ENCODE assay signal across 8 mouse cellular contexts in the genomic region with DNA sequence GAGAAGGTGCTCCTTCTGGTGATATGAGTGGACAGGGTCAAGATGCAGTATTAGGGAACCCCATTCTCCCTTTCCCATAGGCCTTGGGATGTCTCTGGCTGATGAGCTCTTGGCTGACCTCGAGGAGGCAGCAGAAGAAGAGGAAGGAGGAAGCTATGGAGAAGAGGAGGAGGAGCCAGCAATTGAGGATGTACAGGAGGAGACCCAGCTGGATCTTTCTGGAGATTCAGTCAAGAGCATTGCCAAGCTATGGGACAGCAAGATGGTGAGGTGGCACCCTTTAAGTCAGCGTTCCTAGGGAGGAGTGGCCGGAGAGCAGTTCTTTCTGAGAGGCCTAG. TPM values are rescaled to one million over a fixed set of nuclear protein-coding genes. Genes with fewer than 3 reads are reported as not detected.
DNase-seq lines count a peak whose midpoint lies in the region; ATAC-seq and TF ChIP-seq lines count a peak whose summit lies in the region.

No protein-coding gene starts in this region.

- peak overlapping the region; percentile 87 for H3K4me2 ChIP-seq in heart, embryonic 16.5 days (ENCODE audit: low read depth, low read length)
- H3K4me2 ChIP-seq in hindbrain, embryonic 12.5 days (replicated peaks): peak overlapping the region; percentile 99
- peak overlapping the region; percentile 74 for H3K4me2 ChIP-seq in midbrain, embryonic 11.5 days

- no peak; the same call in 1 of the 2 replicates for TF ChIP-seq CTCF in bone marrow, adult 2 months (IDR thresholded peaks at IDR 0.05; ENCODE audit: control insufficient read depth, insufficient read depth, low read length)

- 48% methylated on average over 3 of the region's 3 CpGs for WGBS in heart, embryonic 16.5 days
- 53% methylated on average over 3 of the region's 3 CpGs for WGBS in bone marrow, adult 2 months
- 60% methylated on average over 3 of the region's 3 CpGs for WGBS in hindbrain, embryonic 12.5 days
- 66% methylated on average over 3 of the region's 3 CpGs for WGBS in midbrain, embryonic 11.5 days

- ATAC-seq in heart, embryonic 16.5 days (replicated peaks; ENCODE audit: extremely low read depth, insufficient read depth, low FRiP score): no peak
- peak; percentile 29 for ATAC-seq in hindbrain, embryonic 12.5 days (ENCODE audit: low FRiP score)
- ATAC-seq in midbrain, embryonic 11.5 days (ENCODE audit: low FRiP score): no peak

- no peak for DNase-seq in heart, adult 9 months (ENCODE audit: low spot score in 2 of 2)
- DNase-seq in midbrain, embryonic 11.5 days (ENCODE audit: low spot score, missing footprints): no peak
- no peak for DNase-seq in spleen, adult 12 weeks (ENCODE audit: low spot score)
- DNase-seq in cerebellum, adult 11 months: no peak
- DNase-seq in c-Kit-positive CD71-positive TER-119-positive erythroid progenitor cells, embryonic 14.5 days (ENCODE audit: low spot score): no peak

- H3K27ac ChIP-seq in heart, embryonic 16.5 days (ENCODE audit: low read length): no peak overlapping the region
- H3K27ac ChIP-seq in bone marrow, adult 2 months (ENCODE audit: control insufficient read depth, insufficient read depth, low read depth, low read length, poor library complexity): no peak overlapping the region
- H3K27ac ChIP-seq in hindbrain, embryonic 12.5 days: no peak overlapping the region
- no peak overlapping the region for H3K27ac ChIP-seq in midbrain, embryonic 11.5 days (ENCODE audit: low read depth, low read length)

- H3K9me3 ChIP-seq in heart, embryonic 16.5 days (replicated peaks; ENCODE audit: control insufficient read depth, low read length): no peaks in the 10 kb centered on the region
- H3K9me3 ChIP-seq in hindbrain, embryonic 12.5 days (replicated peaks): no peaks in the 10 kb centered on the region
- H3K9me3 ChIP-seq in midbrain, embryonic 11.5 days (ENCODE audit: control insufficient read depth, low read length): no peaks in the 10 kb centered on the region

- peak overlapping the region; percentile 75 for H3K4me3 ChIP-seq in heart, embryonic 16.5 days (ENCODE audit: low read length)
- H3K4me3 ChIP-seq in bone marrow, adult 2 months (replicated peaks; ENCODE audit: control insufficient read depth, low read depth, low read length): peak overlapping the region; percentile 86
- H3K4me3 ChIP-seq in hindbrain, embryonic 12.5 days: peak overlapping the region; percentile 67
- peak overlapping the region; percentile 73 for H3K4me3 ChIP-seq in midbrain, embryonic 11.5 days (ENCODE audit: low read depth, low read length)

- H3K9ac ChIP-seq in heart, embryonic 16.5 days (ENCODE audit: low read length): peak overlapping the region; percentile 78
- peak overlapping the region; percentile 82 for H3K9ac ChIP-seq in hindbrain, embryonic 12.5 days
- H3K9ac ChIP-seq in midbrain, embryonic 11.5 days (ENCODE audit: low read length): peak overlapping the region; percentile 77

- no peaks in the 10 kb centered on the region for H3K27me3 ChIP-seq in heart, embryonic 16.5 days (ENCODE audit: control insufficient read depth, insufficient read depth, low read length)
- H3K27me3 ChIP-seq in hindbrain, embryonic 12.5 days: no peaks in the 10 kb centered on the region
- no peaks in the 10 kb centered on the region for H3K27me3 ChIP-seq in midbrain, embryonic 11.5 days (ENCODE audit: control insufficient read depth, insufficient read depth, low read length)

- TF ChIP-seq POLR2A in bone marrow, adult 2 months (IDR thresholded peaks at IDR 0.05; ENCODE audit: borderline replicate concordance, control insufficient read depth, low read depth, low read length): no peak

- peaks cover 15% of the 10 kb centered on the region for H3K4me1 ChIP-seq in heart, embryonic 16.5 days (ENCODE audit: control insufficient read depth, insufficient read depth, low read length)
- peaks cover 2% of the 10 kb centered on the region for H3K4me1 ChIP-seq in bone marrow, adult 2 months (ENCODE audit: control insufficient read depth, insufficient read depth, low read length)
- peaks cover 26% of the 10 kb centered on the region for H3K4me1 ChIP-seq in hindbrain, embryonic 12.5 days
- peaks cover 13% of the 10 kb centered on the region for H3K4me1 ChIP-seq in midbrain, embryonic 11.5 days (ENCODE audit: control insufficient read depth, insufficient read depth, low read length)

- H3K36me3 ChIP-seq in heart, embryonic 16.5 days (ENCODE audit: control insufficient read depth, insufficient read depth): peaks cover 12% of the 10 kb centered on the region
- H3K36me3 ChIP-seq in hindbrain, embryonic 12.5 days: peaks cover 43% of the 10 kb centered on the region
- peaks cover 10% of the 10 kb centered on the region; the same call in 1 of the 2 replicates for H3K36me3 ChIP-seq in midbrain, embryonic 11.5 days (ENCODE audit: control insufficient read depth, insufficient read depth, low read length)

RNA-seq across cellular contexts. Expression of gene Prpf31, which starts 0.7 kb away (rescaled TPM):
- polyA plus RNA-seq in heart, embryonic 16.5 days (2015; fragmentation: Nextera tagmentation; extraction: Ambion mirVana): 60.8 and 62.2 TPM in 2 replicates
- polyA plus RNA-seq in bone marrow, adult 2 months (2011; ENCODE audit: insufficient read depth, insufficient read length, low replicate concordance, missing spikeins): 26.4 and 45.2 TPM in 2 replicates
- polyA plus RNA-seq in hindbrain, embryonic 12.5 days (2016; fragmentation: Nextera tagmentation; extraction: Ambion mirVana): 114 and 115 TPM in 2 replicates
- polyA plus RNA-seq in midbrain, embryonic 11.5 days (2014; fragmentation: Nextera tagmentation; extraction: Ambion mirVana): 140 and 148 TPM in 2 replicates

RNA-seq across cellular contexts. Expression of gene Tfpt, which starts 0.7 kb away (rescaled TPM):
- polyA plus RNA-seq in heart, embryonic 16.5 days (2015; fragmentation: Nextera tagmentation; extraction: Ambion mirVana): 15.6 and 17.0 TPM in 2 replicates
- polyA plus RNA-seq in bone marrow, adult 2 months (2011; ENCODE audit: insufficient read depth, insufficient read length, low replicate concordance, missing spikeins): 12.2 and 42.0 TPM in 2 replicates
- polyA plus RNA-seq in hindbrain, embryonic 12.5 days (2016; fragmentation: Nextera tagmentation; extraction: Ambion mirVana): 38.1 and 45.0 TPM in 2 replicates
- polyA plus RNA-seq in midbrain, embryonic 11.5 days (2014; fragmentation: Nextera tagmentation; extraction: Ambion mirVana): 29.9 and 31.0 TPM in 2 replicates

RNA-seq across cellular contexts. Expression of gene Ndufa3, which starts 13.3 kb away (rescaled TPM):
- polyA plus RNA-seq in heart, embryonic 16.5 days (2015; fragmentation: Nextera tagmentation; extraction: Ambion mirVana): 644 and 753 TPM in 2 replicates
- 372 and 377 TPM in 2 replicates for polyA plus RNA-seq in bone marrow, adult 2 months (2011; ENCODE audit: insufficient read depth, insufficient read length, low replicate concordance, missing spikeins)
- polyA plus RNA-seq in hindbrain, embryonic 12.5 days (2016; fragmentation: Nextera tagmentation; extraction: Ambion mirVana): 267 and 378 TPM in 2 replicates
- polyA plus RNA-seq in midbrain, embryonic 11.5 days (2014; fragmentation: Nextera tagmentation; extraction: Ambion mirVana): 299 and 373 TPM in 2 replicates

RNA-seq across cellular contexts. Expression of gene Oscar, which starts 14.5 kb away (rescaled TPM):
- 0.27 TPM in 1 of 2 replicates, not detected in the other for polyA plus RNA-seq in heart, embryonic 16.5 days (2015; fragmentation: Nextera tagmentation; extraction: Ambion mirVana)
- 1.1 TPM in 1 of 2 replicates, not detected in the other for polyA plus RNA-seq in bone marrow, adult 2 months (2011; ENCODE audit: insufficient read depth, insufficient read length, low replicate concordance, missing spikeins)
- 0.21 and 0.27 TPM in 2 replicates for polyA plus RNA-seq in hindbrain, embryonic 12.5 days (2016; fragmentation: Nextera tagmentation; extraction: Ambion mirVana)
- polyA plus RNA-seq in midbrain, embryonic 11.5 days (2014; fragmentation: Nextera tagmentation; extraction: Ambion mirVana): 0.08 and 0.25 TPM in 2 replicates

RNA-seq across cellular contexts. Expression of gene Cnot3, which starts 14.6 kb away (rescaled TPM):
- polyA plus RNA-seq in heart, embryonic 16.5 days (2015; fragmentation: Nextera tagmentation; extraction: Ambion mirVana): 29.9 and 32.9 TPM in 2 replicates
- 72.1 and 112 TPM in 2 replicates for polyA plus RNA-seq in bone marrow, adult 2 months (2011; ENCODE audit: insufficient read depth, insufficient read length, low replicate concordance, missing spikeins)
- polyA plus RNA-seq in hindbrain, embryonic 12.5 days (2016; fragmentation: Nextera tagmentation; extraction: Ambion mirVana): 58.1 and 59.3 TPM in 2 replicates
- polyA plus RNA-seq in midbrain, embryonic 11.5 days (2014; fragmentation: Nextera tagmentation; extraction: Ambion mirVana): 53.6 and 63.0 TPM in 2 replicates
